Comparison of ENCODE assay signal across 26 mouse cellular contexts in the genomic region with DNA sequence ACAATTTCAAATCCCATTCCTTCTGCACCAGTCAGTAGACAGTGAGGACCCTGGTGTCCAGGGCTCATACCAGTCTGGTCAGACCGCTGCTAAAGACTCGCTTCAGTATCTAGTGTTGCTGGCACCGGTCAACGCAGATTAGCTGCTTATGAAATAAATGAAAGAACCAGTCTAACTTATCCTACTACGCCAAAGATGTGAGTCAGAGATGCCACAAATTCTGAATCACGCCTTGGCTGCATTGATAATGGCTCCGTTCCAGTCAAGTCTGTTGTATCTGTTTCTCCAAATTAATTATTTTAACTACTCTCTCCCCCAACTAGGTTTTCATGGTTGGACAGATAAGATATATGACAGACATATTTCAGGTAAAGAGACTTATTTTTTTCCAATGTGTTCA. TPM values are rescaled to one million over a fixed set of nuclear protein-coding genes. Genes with fewer than 3 reads are reported as not detected.
DNase-seq lines count a peak whose midpoint lies in the region; TF ChIP-seq lines count a peak whose summit lies in the region.
"Had no signal": no experiment of that assay in that cellular context is flagged by ENCODE, and none has a peak within 500 bp of the region (broad histone marks: within the 10 kb centered on the region; RNA-seq: fewer than 3 reads in every experiment).

No protein-coding gene starts in this region.

- no peak for TF ChIP-seq POLR2A in myocyte (IDR thresholded peaks at IDR 0.05; ENCODE audit: insufficient read length, low read depth)
- no peak for TF ChIP-seq POLR2A in kidney, adult 2 months (IDR thresholded peaks at IDR 0.05; ENCODE audit: low read depth, low read length)

- H3K79me2 ChIP-seq in myocyte (ENCODE audit: control insufficient read depth, insufficient read depth), result peaks cover 20% of the 10 kb centered on the region

- intact Hi-C loops in left cerebral cortex, postnatal 25 days (cut with DNase I), result loop anchor here (10.0 kb wide), 1 partner anchor 374 kb away; a partner anchor contains a TSS

- no peak overlapping the region for H3K4me3 ChIP-seq in myocyte
- no peak overlapping the region for H3K4me3 ChIP-seq in kidney, adult 2 months (ENCODE audit: insufficient read depth, low read depth, low read length)
- H3K4me3 ChIP-seq: embryonic facial prominence, embryonic 12.5 days; heart, embryonic 12.5 days had no signal

- peak; percentile 22 for DNase-seq in lung, postnatal 25 days (ENCODE audit: low spot score)
- DNase-seq in lung, postnatal 36 days, result no peak
- DNase-seq in 416B (ENCODE audit: low read depth), result peak; percentile 48
- DNase-seq in Muller cell, postnatal 12 days (ENCODE audit: inconsistent ontology term), result peak; percentile 51
- DNase-seq in left cerebral cortex, postnatal 25 days (ENCODE audit: low spot score in 2 of 2), result no peak
- no peak for DNase-seq in kidney, adult 2 months
- DNase-seq: cerebellum, adult 2 months; cerebellum, postnatal 14 days; forebrain, postnatal 0 days; gastrocnemius, postnatal 25 days had no signal

- no peak overlapping the region for H3ac ChIP-seq in myocyte (ENCODE audit: control insufficient read depth, insufficient read length)

- no peaks in the 10 kb centered on the region for H3K27me3 ChIP-seq in myocyte (ENCODE audit: control insufficient read depth, insufficient read depth, insufficient read length)
- no peaks in the 10 kb centered on the region for H3K27me3 ChIP-seq in kidney, adult 2 months (replicated peaks; ENCODE audit: control insufficient read depth, insufficient read depth, low read length)
- H3K27me3 ChIP-seq: hindbrain, embryonic 15.5 days had no signal

- no peak for TF ChIP-seq CTCF in kidney, adult 2 months (conservative IDR thresholded peaks at IDR 0.05; ENCODE audit: insufficient read depth, insufficient read length, low read depth, low read length)

- H3K36me3 ChIP-seq in myocyte (ENCODE audit: control insufficient read depth, insufficient read depth), result no peaks in the 10 kb centered on the region
- no peaks in the 10 kb centered on the region for H3K36me3 ChIP-seq in kidney, adult 2 months (ENCODE audit: control insufficient read depth, insufficient read depth, low read length)
- H3K36me3 ChIP-seq: heart, embryonic 12.5 days; hindbrain, embryonic 15.5 days had no signal

- no peak overlapping the region for H3K27ac ChIP-seq in kidney, adult 2 months (ENCODE audit: insufficient read depth, low read depth, low read length)
- H3K27ac ChIP-seq: embryonic facial prominence, embryonic 12.5 days; forebrain, embryonic 13.5 days; hindbrain, embryonic 15.5 days had no signal

- peak overlapping the region; percentile 87 for H3K4me2 ChIP-seq in myocyte (ENCODE audit: low read depth)
- H3K4me2 ChIP-seq: heart, embryonic 12.5 days had no signal

- 0 out of 2 replicates have a peak, but pooled peaks cover 7% of the 10 kb centered on the region for H3K4me1 ChIP-seq in kidney, adult 2 months (ENCODE audit: control insufficient read depth, insufficient read depth, low read length)

- WGBS in kidney, adult 2 months, result 92% methylated on average over 7 of the region's 7 CpGs

TF ChIP-seq in myocyte, 11 proteins besides CTCF, POLR2A, EP300 and RAD21:
- TF ChIP-seq E2F4 (IDR thresholded peaks at IDR 0.05; ENCODE audit: insufficient read depth), result no peak
- TF ChIP-seq REST (IDR thresholded peaks at IDR 0.05; ENCODE audit: insufficient read depth, insufficient read length), result no peak
- no peak for TF ChIP-seq USF1 (IDR thresholded peaks at IDR 0.05; ENCODE audit: low read depth)
- TF ChIP-seq TCF12 (IDR thresholded peaks at IDR 0.05; ENCODE audit: insufficient read depth, poor library complexity, severe bottlenecking), result no peak
- TF ChIP-seq MYOG (IDR thresholded peaks at IDR 0.05; ENCODE audit: control insufficient read depth in 1 of 3, insufficient read depth in 1 of 3, insufficient read length in 2 of 3, low read depth in 2 of 3), result no peak
- TF ChIP-seq CEBPB (IDR thresholded peaks at IDR 0.05; ENCODE audit: insufficient read depth, poor library complexity, severe bottlenecking), result 0 out of 2 replicates have a peak, but pooled peaks have one; percentile 19

RNA-seq across cellular contexts. Expression of a gene that starts 1.6 kb away (rescaled TPM):
- 10.2 TPM for polyA plus RNA-seq in myocyte (2012; fragmentation: generic; extraction: Trizol)
- total RNA-seq in left cerebral cortex, postnatal 25 days (2021), result 1 to 10 TPM; 2.6 to 3.0 TPM
- polyA plus RNA-seq in kidney, adult 2 months (2012; rRNA removed), result 3.5 and 3.9 TPM in 2 replicates

RNA-seq across cellular contexts. Expression of a gene that starts 19.6 kb away (rescaled TPM):
- polyA plus RNA-seq in myocyte (2012; fragmentation: generic; extraction: Trizol), result 4.9 TPM
- 10 to 100 TPM; 12.9 to 17.7 TPM for total RNA-seq in left cerebral cortex, postnatal 25 days (2021)
- polyA plus RNA-seq in kidney, adult 2 months (2012; rRNA removed), result 2.1 and 2.7 TPM in 2 replicates

RNA-seq across cellular contexts. Expression of a gene that starts 33.2 kb away (rescaled TPM):
- not detected for polyA plus RNA-seq in myocyte (2012; fragmentation: generic; extraction: Trizol)
- not detected for total RNA-seq in left cerebral cortex, postnatal 25 days (2021)
- not detected in 2 replicates for polyA plus RNA-seq in kidney, adult 2 months (2012; rRNA removed)
- total RNA-seq: adrenal gland, adult 18-20 months; adrenal gland, postnatal 36 days; common myeloid progenitor, adult 5-6 weeks; ES-E14; forebrain, postnatal 0 days; gastrocnemius, adult 18-20 months; gastrocnemius, postnatal 25 days; granulocyte monocyte progenitor cell, adult 5-6 weeks; heart, adult 8-10 months; heart, postnatal 25 days had no signal
- polyA plus RNA-seq: activated CD4-positive, CD25-positive, alpha-beta regulatory T cell, adult 4 months; cerebellum, adult 2 months; embryonic facial prominence, embryonic 12.5 days; forebrain, embryonic 13.5 days; forebrain, postnatal 0 days; heart, embryonic 12.5 days; hindbrain, embryonic 10.5 days; hindbrain, embryonic 15.5 days; Patski had no signal

Comparison
In these comparisons a context has a peak if more than half of its experiments do, and no peak if none do; other contexts are left out.
1. DNase-seq: peak in lung, postnatal 25 days (single experiment), 416B (single experiment) and Muller cell, postnatal 12 days (single experiment); none in lung, postnatal 36 days (single experiment), left cerebral cortex, postnatal 25 days (0 of 2) and kidney, adult 2 months (single experiment).